8 mouse cellular contexts compared by ENCODE assay signal in genomic region chr10:91001421-91001820, GRCm38 (mm10).
A peak's percentile ranks its signal among the peaks of the same experiment; 100 is the strongest.
DNase-seq lines count a peak whose midpoint lies in the region; ATAC-seq lines count a peak whose summit lies in the region.
"Had no signal": no experiment of that assay in that cellular context is flagged by ENCODE, and none has a peak within 500 bp of the region (broad histone marks: within the 10 kb centered on the region; RNA-seq: fewer than 3 reads in every experiment).

No protein-coding gene starts in this region.

- no peak for ATAC-seq in megakaryocyte, adult 5-6 weeks (ENCODE audit: poor library complexity, severe bottlenecking)
- ATAC-seq: Patski had no signal

- peak; percentile 5 for DNase-seq in kidney, adult 9 months
- no peak for DNase-seq in kidney, postnatal 25 days
- peak; percentile 5 for DNase-seq in adrenal gland, postnatal 25 days
- peak; percentile 17 for DNase-seq in cerebellum, adult 8-10 months
- DNase-seq in layer of hippocampus, postnatal 10 days (ENCODE audit: low spot score in 2 of 2): peak; percentile 28 to 59
- no peak for DNase-seq in ovary, postnatal 10 days (ENCODE audit: low spot score)

Comparison
In these comparisons a context has a peak if more than half of its experiments do, and no peak if none do; other contexts are left out.
1. DNase-seq: peak in kidney, adult 9 months (single experiment), adrenal gland, postnatal 25 days (single experiment), cerebellum, adult 8-10 months (single experiment) and layer of hippocampus, postnatal 10 days (2 of 2); none in kidney, postnatal 25 days (0 of 2) and ovary, postnatal 10 days (single experiment).